Mouse (Mus musculus) urinary bladder, adult 2 months (tissue): Measurements from ENCODE around the gene Sbno2. TPM values are rescaled to one million over a fixed set of nuclear protein-coding genes. Genes with fewer than 3 reads are reported as not detected.

Source experiments
- DNase-seq: peaks from one replicate; pipeline ENCODE4 v3.0.0; 2022; ENCODE audit warnings: low spot score
- polyA plus RNA-seq: library from polyadenylated mRNA; depleted of rRNA; stranded (reverse); fragments of >200 nt; gene quantifications from 2 replicates; pipeline ENCODE4 v1.2.3, GENCODE M21; 2012; rRNA removed

Gene Sbno2
- polyA plus RNA-seq, 1 experiment = 34.0 TPM

GRCm38 (mm10) chr10:80017771-80018170 lies 87.6 kb downstream of the Sbno2 start:
- no peak for DNase-seq

DNA sequence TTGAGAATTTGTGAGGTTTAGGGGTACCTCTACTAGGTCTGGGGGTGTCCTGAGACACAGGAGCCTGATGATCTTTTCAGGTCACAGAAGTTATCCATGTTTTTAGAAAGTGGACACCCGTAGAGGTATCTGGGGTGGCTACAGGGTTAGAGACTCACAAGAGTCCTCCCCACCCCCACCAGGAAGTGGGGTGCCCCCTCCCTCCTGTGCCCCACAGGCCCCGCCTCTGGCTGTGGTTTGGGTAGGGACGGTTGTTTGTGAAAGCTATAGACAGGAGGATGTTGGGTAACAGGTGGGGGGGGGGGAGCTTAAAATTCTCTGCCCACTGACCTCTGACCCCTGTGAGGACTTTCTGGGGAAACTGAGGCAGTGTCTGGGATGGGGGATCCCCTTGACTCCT lies 88.0 kb downstream of the Sbno2 start:
- DNase-seq = no peak

DNA sequence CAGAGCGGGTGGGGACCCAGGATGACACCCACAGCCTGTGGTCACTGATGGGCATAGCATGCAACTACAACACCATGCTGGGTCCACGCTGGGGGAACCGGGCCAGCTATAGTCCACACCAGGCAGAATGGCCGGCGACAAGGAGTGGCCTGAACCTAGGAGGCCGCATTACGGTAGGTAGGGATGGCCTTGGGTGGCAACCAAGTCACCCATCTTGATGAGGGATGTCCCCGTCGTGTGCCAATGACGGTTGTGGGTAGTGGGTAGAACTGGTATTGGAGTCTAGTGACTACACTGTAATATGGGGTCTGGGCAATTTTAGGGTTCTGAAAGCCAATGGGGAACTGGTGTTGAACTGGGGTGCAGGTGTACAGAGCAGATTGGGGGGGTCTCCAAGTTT lies 88.4 kb downstream of the Sbno2 start:
- DNase-seq = no peak

GRCm38 (mm10) chr10:80016511-80016910 lies 88.9 kb downstream of the Sbno2 start, which contains the start of gene Arhgap45:
TSS of gene Arhgap45 (plus strand) at chr10:80016653.
- no peak for DNase-seq

GRCm38 (mm10) chr10:80015583-80015982 lies 89.8 kb downstream of the Sbno2 start:
- no peak for DNase-seq

DNA sequence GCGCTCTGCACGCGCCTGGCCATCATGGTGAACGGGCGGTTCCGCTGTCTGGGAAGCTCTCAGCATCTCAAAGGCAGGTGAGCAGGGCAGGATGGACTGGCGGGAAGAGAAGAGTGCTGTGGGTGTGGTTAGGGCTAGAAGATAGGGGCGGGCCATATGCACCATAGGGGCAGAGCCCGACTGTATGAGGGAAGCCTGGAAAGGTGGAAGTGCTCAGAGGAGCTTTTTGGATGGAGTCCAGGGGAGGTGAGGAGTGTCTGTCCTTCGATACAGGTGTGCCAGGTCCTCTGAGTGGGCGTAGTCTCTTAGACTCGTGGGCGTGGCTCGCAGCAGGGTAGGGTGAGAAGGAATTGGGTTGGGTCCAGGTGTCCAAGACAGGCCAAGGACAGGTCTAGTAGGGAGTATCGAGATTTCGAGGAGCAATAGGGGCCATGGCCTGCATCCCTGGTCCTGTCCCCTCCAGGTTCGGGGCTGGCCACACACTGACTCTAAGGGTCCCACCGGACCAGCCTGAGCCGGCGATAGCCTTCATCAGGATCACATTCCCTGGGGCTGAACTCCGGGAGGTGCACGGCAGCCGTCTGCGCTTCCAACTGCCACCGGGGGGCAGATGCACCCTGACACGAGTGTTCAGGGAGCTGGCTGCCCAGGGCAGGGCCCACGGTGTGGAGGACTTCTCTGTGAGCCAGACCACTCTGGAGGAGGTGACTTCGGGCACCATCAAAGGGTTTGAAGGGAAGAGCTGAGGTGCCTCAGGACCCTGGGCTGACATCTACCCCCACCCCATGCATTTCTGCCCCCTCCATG lies 90.7 kb downstream of the Sbno2 start:
- no peak for DNase-seq

- no peak for DNase-seq
Observed at GRCm38 (mm10) chr10:80013609-80014008, 91.8 kb downstream of the Sbno2 start.

GRCm38 (mm10) chr10:80011740-80012139 lies 93.6 kb downstream of the Sbno2 start:
- DNase-seq = no peak

Other genes starting within 250 kb of the Sbno2 start
- gene Prtn3, start 231.1 kb downstream of the Sbno2 start, polyA plus RNA-seq = 0.62 and 1.0 TPM in 2 replicates
- gene Plppr3, start 230.9 kb downstream of the Sbno2 start, polyA plus RNA-seq = 1.8 TPM in 2 replicates
- gene Elane, start 219.3 kb downstream of the Sbno2 start, polyA plus RNA-seq = 0.19 TPM in 1 of 2 replicates, not detected in the other
- gene Cfd, start 214.7 kb downstream of the Sbno2 start, polyA plus RNA-seq = 564 and 1,194 TPM in 2 replicates
- 31.7 and 40.9 TPM in 2 replicates for gene Med16, start 196.6 kb downstream of the Sbno2 start, polyA plus RNA-seq
- not detected in 2 replicates for gene Gm26602, start 194.7 kb downstream of the Sbno2 start, polyA plus RNA-seq
- gene Kiss1r, start 188.6 kb downstream of the Sbno2 start, polyA plus RNA-seq = 5.5 and 5.7 TPM in 2 replicates
- 140 and 147 TPM in 2 replicates for gene R3hdm4, start 184.4 kb downstream of the Sbno2 start, polyA plus RNA-seq
- gene Arid3a, start 178.5 kb downstream of the Sbno2 start, polyA plus RNA-seq = 3.8 and 4.1 TPM in 2 replicates
- 23.5 and 25.0 TPM in 2 replicates for gene Wdr18, start 145.4 kb downstream of the Sbno2 start, polyA plus RNA-seq
- 0.04 TPM in 1 of 2 replicates, not detected in the other for gene Grin3b, start 134.9 kb downstream of the Sbno2 start, polyA plus RNA-seq
- gene Tmem259, start 121.2 kb downstream of the Sbno2 start, polyA plus RNA-seq = 135 and 159 TPM in 2 replicates
- gene Cnn2, start 117.0 kb downstream of the Sbno2 start, polyA plus RNA-seq = 173 and 185 TPM in 2 replicates
- 7.5 and 9.2 TPM in 2 replicates for gene Abca7, start 109.1 kb downstream of the Sbno2 start, polyA plus RNA-seq
- 18.9 and 23.0 TPM in 2 replicates for gene Arhgap45, start 88.9 kb downstream of the Sbno2 start, polyA plus RNA-seq
- gene Polr2e, start 65.8 kb downstream of the Sbno2 start, polyA plus RNA-seq = 141 and 178 TPM in 2 replicates
- gene Gpx4, start 58.4 kb downstream of the Sbno2 start, polyA plus RNA-seq = 524 and 620 TPM in 2 replicates
- 77.3 and 89.9 TPM in 2 replicates for gene Stk11, start 10.2 kb upstream of the Sbno2 start, polyA plus RNA-seq
- 367 and 372 TPM in 2 replicates for gene Atp5d, start 33.1 kb upstream of the Sbno2 start, polyA plus RNA-seq
- gene Cbarp, start 35.3 kb upstream of the Sbno2 start, polyA plus RNA-seq = 9.2 and 12.2 TPM in 2 replicates
- 21.2 and 30.5 TPM in 2 replicates for gene Midn, start 42.7 kb upstream of the Sbno2 start, polyA plus RNA-seq
- gene Cirbp, start 60.4 kb upstream of the Sbno2 start, polyA plus RNA-seq = 249 and 276 TPM in 2 replicates
- gene 1600002K03Rik, start 67.4 kb upstream of the Sbno2 start, polyA plus RNA-seq = 18.4 and 21.5 TPM in 2 replicates
- 3.0 and 3.3 TPM in 2 replicates for gene Efna2, start 73.9 kb upstream of the Sbno2 start, polyA plus RNA-seq
- 36.1 and 37.8 TPM in 2 replicates for gene Mum1, start 120.9 kb upstream of the Sbno2 start, polyA plus RNA-seq
- gene Ndufs7, start 143.6 kb upstream of the Sbno2 start, polyA plus RNA-seq = 294 and 337 TPM in 2 replicates
- 17.4 and 19.0 TPM in 2 replicates for gene Gamt, start 155.4 kb upstream of the Sbno2 start, polyA plus RNA-seq
- 68.2 and 82.3 TPM in 2 replicates for gene Dazap1, start 155.9 kb upstream of the Sbno2 start, polyA plus RNA-seq
- 3,215 and 3,453 TPM in 2 replicates for gene Rps15, start 186.9 kb upstream of the Sbno2 start, polyA plus RNA-seq
- gene Apc2, start 190.4 kb upstream of the Sbno2 start, polyA plus RNA-seq = 0.76 and 1.4 TPM in 2 replicates
- 41.8 and 45.6 TPM in 2 replicates for gene 2310011J03Rik, start 215.0 kb upstream of the Sbno2 start, polyA plus RNA-seq
- 9.5 and 9.9 TPM in 2 replicates for gene Pcsk4, start 223.9 kb upstream of the Sbno2 start, polyA plus RNA-seq
- 7.7 and 18.0 TPM in 2 replicates for gene Reep6, start 224.4 kb upstream of the Sbno2 start, polyA plus RNA-seq
- gene Adamtsl5, start 242.8 kb upstream of the Sbno2 start, polyA plus RNA-seq = 57.9 and 65.7 TPM in 2 replicates